Mouse (Mus musculus): ENCODE measurements around the gene Gsta1. TPM values are rescaled to one million over a fixed set of nuclear protein-coding genes. Genes with fewer than 3 reads are reported as not detected.
"Not testable (repeated sequence)": the region's sequence is repeated elsewhere in the genome, so short reads cannot be mapped to it uniquely, and the experiment has no call there.

Gene Gsta1
- polyA plus RNA-seq, 1 experiment from 2014 or later, result 8.8 TPM

DNA sequence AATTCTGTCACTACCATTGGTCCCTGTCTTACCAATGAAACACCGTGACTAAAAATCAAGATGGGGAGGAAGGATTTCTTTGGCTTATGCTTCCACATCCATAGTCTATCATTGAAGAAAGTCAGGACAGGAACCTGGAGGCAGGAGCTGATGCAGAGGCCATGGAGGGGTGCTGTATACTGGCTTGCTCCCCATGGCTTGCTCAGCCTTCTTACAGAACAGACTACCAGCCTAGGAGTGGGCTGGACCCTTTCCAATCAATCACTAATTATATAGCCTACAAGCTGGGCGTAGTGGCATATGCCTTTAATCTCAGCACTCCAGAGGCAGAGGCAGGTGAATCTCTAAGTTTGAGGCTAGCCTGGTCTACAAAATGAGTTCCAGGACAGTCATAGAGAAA is 19.6 kb upstream of the Gsta1 start:
- Histone ChIP-seq H3K27ac (no peak overlapping the region), H3K4me2 (no peak overlapping the region), H3K27me3 (no peaks in the 10 kb centered on the region), H3K9ac (no peak overlapping the region), H3K36me3 (peaks cover 4% of the 10 kb centered on the region; the same call in 1 of the 2 replicates), H3K9me3 (no peaks in the 10 kb centered on the region), H3K4me1 (no peaks in the 10 kb centered on the region), H3K4me3 (no peak overlapping the region)
- 95% methylated on average over 2 of the region's 2 CpGs for WGBS
- no peak for ATAC-seq (ENCODE audit: insufficient number of reproducible peaks, low FRiP score, low TSS enrichment, low read depth)

- no peak for ATAC-seq (ENCODE audit: insufficient number of reproducible peaks, low FRiP score, low TSS enrichment, low read depth)
- H3K27me3 ChIP-seq, result no peaks in the 10 kb centered on the region
- no peak overlapping the region for H3K9ac ChIP-seq
Observed at GRCm38 (mm10) chr9:78211521-78211920, 18.9 kb upstream of the Gsta1 start.

DNA sequence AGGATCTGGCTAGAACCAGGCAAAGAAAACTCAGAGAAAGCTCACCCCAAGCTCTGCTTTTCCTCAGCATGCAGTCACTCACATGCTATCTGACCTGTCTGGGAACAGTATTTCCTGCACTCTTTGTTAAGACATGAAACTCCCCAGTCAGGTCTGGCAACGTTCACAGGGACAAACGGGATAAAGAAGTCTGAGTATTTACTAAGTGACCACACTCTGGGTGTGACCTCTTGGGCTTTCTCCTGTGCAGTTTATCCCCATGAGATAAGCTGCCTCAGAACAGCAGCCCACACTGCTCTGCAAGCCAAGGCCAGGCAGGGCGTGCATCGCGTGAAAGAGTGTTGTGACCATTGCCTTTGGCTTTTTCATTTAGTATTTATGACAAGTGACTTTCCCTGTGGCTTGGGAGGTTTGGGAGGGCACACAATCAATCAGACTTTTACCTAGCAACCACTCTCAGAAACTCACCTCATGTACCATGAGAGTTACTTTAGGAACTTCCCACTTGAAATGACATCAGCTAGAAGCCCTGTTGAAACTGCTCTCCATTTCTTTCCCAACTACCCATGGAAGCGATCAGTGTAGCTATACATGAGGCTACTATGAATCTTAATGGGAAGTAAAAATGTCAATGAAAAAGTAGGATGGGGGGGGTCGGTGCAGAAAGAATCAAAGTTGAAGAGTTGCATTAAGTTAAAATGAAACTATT is 18.0 kb upstream of the Gsta1 start:
- H3K4me3 ChIP-seq, result no peak overlapping the region
- H3K4me1 ChIP-seq, result no peaks in the 10 kb centered on the region
- no peak overlapping the region for H3K27ac ChIP-seq
- ATAC-seq (ENCODE audit: insufficient number of reproducible peaks, low FRiP score, low TSS enrichment, low read depth), result no peak
- 74% methylated on average over 7 of the region's 7 CpGs for WGBS
- H3K9ac ChIP-seq, result no peak overlapping the region
- H3K9me3 ChIP-seq, result no peaks in the 10 kb centered on the region
- H3K36me3 ChIP-seq, result 0 out of 2 replicates have a peak, but pooled peaks cover 4% of the 10 kb centered on the region
- no peaks in the 10 kb centered on the region for H3K27me3 ChIP-seq
- H3K4me2 ChIP-seq, result no peak overlapping the region

More at GRCm38 (mm10) chr9:78211521-78211920, 18.9 kb upstream of the Gsta1 start:
- Histone ChIP-seq H3K4me1 (no peaks in the 10 kb centered on the region), H3K9me3 (no peaks in the 10 kb centered on the region), H3K36me3 (0 out of 2 replicates have a peak, but pooled peaks cover 4% of the 10 kb centered on the region), H3K4me2 (no peak overlapping the region), H3K4me3 (no peak overlapping the region), H3K27ac (no peak overlapping the region)
- WGBS, result 89% methylated on average over 3 of the region's 3 CpGs

DNA sequence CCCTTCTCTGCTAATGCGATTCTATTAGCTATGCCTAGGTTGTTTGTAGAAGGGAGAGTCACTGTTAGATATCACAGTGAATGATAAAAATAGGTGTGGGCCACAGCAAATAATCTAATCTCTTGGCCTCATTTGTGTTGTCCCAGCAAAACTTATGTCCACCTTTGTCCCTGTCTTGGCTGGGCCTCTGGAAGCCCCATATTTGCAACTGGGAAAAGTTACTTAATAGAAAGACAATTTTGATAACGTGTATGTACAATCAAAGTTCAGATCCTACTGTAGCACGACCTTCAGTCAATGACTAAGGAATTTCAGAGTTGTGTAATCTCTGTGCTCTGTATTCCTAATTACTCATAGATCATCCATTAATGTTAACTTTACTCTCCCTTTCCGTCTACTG is 13.4 kb upstream of the Gsta1 start:
- H3K27ac ChIP-seq, result no peak overlapping the region
- 78% methylated on average over 4 of the region's 4 CpGs for WGBS
- no peak overlapping the region for H3K4me3 ChIP-seq
- no peaks in the 10 kb centered on the region for H3K4me1 ChIP-seq
- H3K9me3 ChIP-seq, result no peaks in the 10 kb centered on the region
- no peak overlapping the region for H3K4me2 ChIP-seq
- no peak overlapping the region for H3K9ac ChIP-seq
- no peaks in the 10 kb centered on the region for H3K27me3 ChIP-seq
- H3K36me3 ChIP-seq, result no peaks in the 10 kb centered on the region
- ATAC-seq (ENCODE audit: insufficient number of reproducible peaks, low FRiP score, low TSS enrichment, low read depth), result no peak

DNA sequence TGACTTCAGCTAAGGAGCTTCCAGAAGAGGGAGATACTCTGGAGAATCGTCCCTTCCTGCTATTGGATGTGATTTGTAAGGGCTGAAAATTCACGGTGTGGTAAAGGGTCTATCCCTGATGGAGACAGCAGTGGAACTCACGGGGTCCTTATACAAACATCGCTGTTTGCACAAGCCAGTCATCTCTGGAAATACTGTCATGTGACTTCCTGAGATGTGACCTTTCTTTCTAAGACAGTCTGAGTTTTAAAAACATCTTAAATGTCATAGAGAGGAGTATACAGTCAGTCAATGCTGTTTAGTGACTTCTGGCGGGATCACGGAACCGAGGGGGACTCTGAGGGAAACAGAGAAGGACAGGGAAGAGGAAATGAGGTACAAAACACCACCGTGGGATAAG is 7.8 kb upstream of the Gsta1 start:
- ATAC-seq (ENCODE audit: insufficient number of reproducible peaks, low FRiP score, low TSS enrichment, low read depth), result no peak
- Histone ChIP-seq H3K9me3 (no peaks in the 10 kb centered on the region), H3K4me1 (no peaks in the 10 kb centered on the region; the same call in 1 of the 2 replicates), H3K36me3 (no peaks in the 10 kb centered on the region), H3K9ac (no peak overlapping the region), H3K27me3 (no peaks in the 10 kb centered on the region), H3K27ac (no peak overlapping the region), H3K4me3 (no peak overlapping the region), H3K4me2 (no peak overlapping the region)
- 77% methylated on average over 8 of the region's 8 CpGs for WGBS

DNA sequence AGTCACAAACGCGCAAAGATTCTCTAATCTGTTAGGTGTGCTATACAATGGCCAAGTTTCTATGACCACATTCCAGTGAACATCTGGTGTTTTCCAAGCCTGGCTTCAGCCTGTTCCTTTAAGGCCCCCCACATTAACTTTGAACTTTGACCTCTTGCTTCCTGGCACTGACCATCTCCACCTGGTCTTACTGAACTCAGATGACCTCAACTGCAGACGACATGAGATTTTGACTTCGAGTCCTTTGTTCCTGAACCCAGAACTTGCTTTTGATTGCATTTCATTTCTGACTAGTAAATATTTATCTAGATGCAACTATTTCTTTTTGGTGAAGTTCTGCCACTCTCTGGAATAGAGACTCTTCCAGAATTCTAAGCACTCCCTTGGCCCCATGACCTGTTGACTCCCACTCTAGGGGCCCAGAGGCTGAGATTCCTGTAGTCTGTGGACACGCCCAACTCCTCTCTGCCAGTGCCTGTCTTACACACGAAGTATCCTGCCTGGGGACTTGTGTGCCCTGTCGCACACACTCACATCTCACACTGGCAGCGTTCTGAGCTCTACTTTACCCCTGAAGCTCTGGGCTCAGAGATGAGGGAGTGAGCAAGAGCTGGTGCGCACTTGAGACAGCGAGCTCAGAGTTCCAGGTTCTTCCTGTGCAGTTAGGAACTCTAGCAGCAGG is 7.1 kb upstream of the Gsta1 start:
- Histone ChIP-seq H3K9me3 (no peaks in the 10 kb centered on the region), H3K4me2 (no peak overlapping the region), H3K4me1 (no peaks in the 10 kb centered on the region; the same call in 1 of the 2 replicates), H3K36me3 (no peaks in the 10 kb centered on the region), H3K9ac (no peak overlapping the region), H3K4me3 (no peak overlapping the region), H3K27me3 (no peaks in the 10 kb centered on the region), H3K27ac (no peak overlapping the region)
- 51% methylated on average over 10 of the region's 10 CpGs for WGBS
- no peak for ATAC-seq (ENCODE audit: insufficient number of reproducible peaks, low FRiP score, low TSS enrichment, low read depth)

GRCm38 (mm10) chr9:78224418-78224817 is 6.0 kb upstream of the Gsta1 start:
- Histone ChIP-seq H3K27ac (no peak overlapping the region), H3K9me3 (no peaks in the 10 kb centered on the region), H3K36me3 (no peaks in the 10 kb centered on the region), H3K4me3 (no peak overlapping the region), H3K27me3 (no peaks in the 10 kb centered on the region), H3K9ac (no peak overlapping the region), H3K4me2 (no peak overlapping the region), H3K4me1 (no peaks in the 10 kb centered on the region; the same call in 1 of the 2 replicates)
- ATAC-seq (ENCODE audit: insufficient number of reproducible peaks, low FRiP score, low TSS enrichment, low read depth), result no peak
- WGBS, result 74% methylated on average over 2 of the region's 2 CpGs

DNA sequence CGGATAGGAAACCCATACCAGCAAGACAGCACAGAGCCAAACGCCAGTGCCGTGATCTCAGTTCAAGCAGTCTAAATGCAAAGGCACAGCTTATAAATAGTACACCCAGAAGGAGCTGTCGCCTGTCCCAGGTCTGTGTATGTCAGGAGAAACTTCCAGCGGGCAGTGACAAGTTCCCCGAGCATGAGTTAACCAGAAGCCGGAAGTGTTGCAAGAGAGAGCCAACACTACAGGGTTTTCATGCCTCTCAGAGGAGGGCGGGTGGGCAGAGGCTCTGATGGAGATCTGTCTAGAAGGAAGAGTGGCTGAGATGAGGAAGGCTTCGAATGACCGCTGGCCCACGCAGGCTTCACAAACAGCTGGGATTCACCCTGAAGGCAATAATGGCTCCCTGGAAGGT is 5.2 kb upstream of the Gsta1 start:
- Histone ChIP-seq H3K27ac (no peak overlapping the region), H3K9ac (no peak overlapping the region), H3K36me3 (no peaks in the 10 kb centered on the region), H3K4me3 (no peak overlapping the region), H3K27me3 (no peaks in the 10 kb centered on the region), H3K4me2 (no peak overlapping the region), H3K4me1 (no peaks in the 10 kb centered on the region; the same call in 1 of the 2 replicates), H3K9me3 (no peaks in the 10 kb centered on the region)
- WGBS, result 63% methylated on average over 11 of the region's 11 CpGs
- no peak for ATAC-seq (ENCODE audit: insufficient number of reproducible peaks, low FRiP score, low TSS enrichment, low read depth)

- H3K9me3 ChIP-seq, result no peaks in the 10 kb centered on the region
- H3K4me1 ChIP-seq, result no peaks in the 10 kb centered on the region; the same call in 1 of the 2 replicates
- H3K27ac ChIP-seq, result no peak overlapping the region
- WGBS, result 94% methylated on average over 2 of the region's 2 CpGs
- ATAC-seq (ENCODE audit: insufficient number of reproducible peaks, low FRiP score, low TSS enrichment, low read depth), result no peak
- H3K36me3 ChIP-seq, result no peaks in the 10 kb centered on the region
- H3K9ac ChIP-seq, result no peak overlapping the region
- no peaks in the 10 kb centered on the region for H3K27me3 ChIP-seq
- H3K4me2 ChIP-seq, result no peak overlapping the region
- no peak overlapping the region for H3K4me3 ChIP-seq
Observed at GRCm38 (mm10) chr9:78228122-78228521, 2.3 kb upstream of the Gsta1 start.

DNA sequence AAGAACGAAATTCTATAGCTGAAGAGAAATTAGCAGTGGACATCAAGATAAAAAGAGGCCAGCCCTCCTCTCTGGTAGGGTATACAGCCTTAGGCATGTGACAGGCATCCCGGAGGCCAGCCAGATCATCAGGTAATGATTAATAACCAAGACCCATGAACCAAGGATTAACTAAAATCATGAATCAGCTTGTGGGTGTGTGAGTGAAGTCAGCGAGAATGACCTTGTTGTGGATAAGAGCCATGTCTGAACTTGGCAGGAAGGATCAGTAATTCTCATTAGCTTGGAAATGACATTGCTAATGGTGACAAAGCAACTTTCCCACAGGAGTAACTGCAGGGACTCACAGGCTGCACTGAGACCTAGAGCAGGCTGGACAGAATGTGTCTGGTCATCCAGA is 798 bp upstream of the Gsta1 start:
- not testable (repeated sequence) for H3K9me3 ChIP-seq; H3K36me3 ChIP-seq; H3K27me3 ChIP-seq; H3K4me2 ChIP-seq; H3K4me3 ChIP-seq; H3K4me1 ChIP-seq; H3K9ac ChIP-seq; ATAC-seq (ENCODE audit: insufficient number of reproducible peaks, low FRiP score, low TSS enrichment, low read depth); H3K27ac ChIP-seq
- WGBS, result 41% methylated on average over 3 of the region's 3 CpGs

- not testable (repeated sequence) for H3K4me1 ChIP-seq; H3K9me3 ChIP-seq; H3K36me3 ChIP-seq; H3K4me3 ChIP-seq; H3K4me2 ChIP-seq; H3K9ac ChIP-seq; H3K27me3 ChIP-seq; H3K27ac ChIP-seq; ATAC-seq (ENCODE audit: insufficient number of reproducible peaks, low FRiP score, low TSS enrichment, low read depth)
- no CpG with 5 or more reads among the region's 10 CpGs for WGBS
Observed at GRCm38 (mm10) chr9:78233121-78233695, 2.8 kb downstream of the Gsta1 start.
